Mouse (Mus musculus): ENCODE measurements at regions not wholly inside any gene's neighbourhood (a gene's known extent, or its start where the extent isn't known, plus 50 kb on each side); places are given as distances from the start of the nearest gene placed in this dataset.

- Histone ChIP-seq H3K79me2 (ENCODE audit: control insufficient read depth, insufficient read depth) (no peaks in the 10 kb centered on the region), H3K79me3 (ENCODE audit: low read depth) (no peaks in the 10 kb centered on the region), H3K27me3 (ENCODE audit: control insufficient read depth, insufficient read depth, insufficient read length) (no peaks in the 10 kb centered on the region), H3K4me3 (ENCODE audit: insufficient read depth, poor library complexity, severe bottlenecking) (no peak overlapping the region), H3ac (ENCODE audit: control insufficient read depth, insufficient read length, low read depth) (no peak overlapping the region), H3K36me3 (ENCODE audit: control insufficient read depth, insufficient read depth) (no peaks in the 10 kb centered on the region)
- TF ChIP-seq MYOG (IDR thresholded peaks at IDR 0.05; ENCODE audit: control insufficient read depth, extremely low read depth, insufficient read length) (no peak), FOSL1 (IDR thresholded peaks at IDR 0.05; ENCODE audit: insufficient read depth, low read length, poor library complexity, severe bottlenecking) (no peak), CEBPB (IDR thresholded peaks at IDR 0.05; ENCODE audit: low read depth) (no peak), CTCF (IDR thresholded peaks at IDR 0.05; ENCODE audit: control insufficient read depth, insufficient read depth, insufficient read length) (no peak), USF1 (IDR thresholded peaks at IDR 0.05; ENCODE audit: low read depth) (no peak), MYOD1 (IDR thresholded peaks at IDR 0.05; ENCODE audit: control insufficient read depth, insufficient read length, low read depth) (no peak), MAX (IDR thresholded peaks at IDR 0.05) (no peak)
These were observed 89.0 kb upstream of the Sox11 start for GRCm38 (mm10) chr12:27431338-27431737.

- Histone ChIP-seq H3K27me3 (ENCODE audit: control insufficient read depth, insufficient read depth, insufficient read length) (no peaks in the 10 kb centered on the region), H3K79me3 (ENCODE audit: low read depth) (no peaks in the 10 kb centered on the region), H3K4me3 (ENCODE audit: insufficient read depth, poor library complexity, severe bottlenecking) (no peak overlapping the region), H3K79me2 (ENCODE audit: control insufficient read depth, insufficient read depth) (no peaks in the 10 kb centered on the region), H3ac (ENCODE audit: control insufficient read depth, insufficient read length, low read depth) (no peak overlapping the region), H3K36me3 (ENCODE audit: control insufficient read depth, insufficient read depth) (no peaks in the 10 kb centered on the region)
- TF ChIP-seq MYOG (IDR thresholded peaks at IDR 0.05; ENCODE audit: control insufficient read depth, extremely low read depth, insufficient read length) (no peak), MAX (IDR thresholded peaks at IDR 0.05) (no peak), USF1 (IDR thresholded peaks at IDR 0.05; ENCODE audit: low read depth) (no peak), FOSL1 (IDR thresholded peaks at IDR 0.05; ENCODE audit: insufficient read depth, low read length, poor library complexity, severe bottlenecking) (no peak)
These were observed 75.1 kb upstream of the Sox11 start for GRCm38 (mm10) chr12:27417387-27418009.

GRCm38 (mm10) chr12:27410555-27410954, 68.2 kb upstream of the Sox11 start:
- no peak overlapping the region for H3K4me3 ChIP-seq (ENCODE audit: insufficient read depth, poor library complexity, severe bottlenecking)
- no peaks in the 10 kb centered on the region for H3K79me3 ChIP-seq (ENCODE audit: low read depth)
- no peak overlapping the region for H3ac ChIP-seq (ENCODE audit: control insufficient read depth, insufficient read length, low read depth)
- no peaks in the 10 kb centered on the region for H3K36me3 ChIP-seq (ENCODE audit: control insufficient read depth, insufficient read depth)
- H3K27me3 ChIP-seq (ENCODE audit: control insufficient read depth, insufficient read depth, insufficient read length), result no peaks in the 10 kb centered on the region
- no peak for TF ChIP-seq MAX (IDR thresholded peaks at IDR 0.05)
- TF ChIP-seq USF1 (IDR thresholded peaks at IDR 0.05; ENCODE audit: low read depth), result no peak
- no peak for TF ChIP-seq CTCF (IDR thresholded peaks at IDR 0.05; ENCODE audit: control insufficient read depth, insufficient read depth, insufficient read length)
- TF ChIP-seq FOSL1 (IDR thresholded peaks at IDR 0.05; ENCODE audit: insufficient read depth, low read length, poor library complexity, severe bottlenecking), result no peak
- TF ChIP-seq MYOD1 (IDR thresholded peaks at IDR 0.05; ENCODE audit: control insufficient read depth, insufficient read length, low read depth), result no peak
- no peaks in the 10 kb centered on the region for H3K79me2 ChIP-seq (ENCODE audit: control insufficient read depth, insufficient read depth)

- Histone ChIP-seq H3K4me3 (ENCODE audit: insufficient read depth, poor library complexity, severe bottlenecking) (no peak overlapping the region), H3K36me3 (ENCODE audit: control insufficient read depth, insufficient read depth) (no peaks in the 10 kb centered on the region), H3K27me3 (ENCODE audit: control insufficient read depth, insufficient read depth, insufficient read length) (no peaks in the 10 kb centered on the region), H3K79me2 (ENCODE audit: control insufficient read depth, insufficient read depth) (no peaks in the 10 kb centered on the region), H3K79me3 (ENCODE audit: low read depth) (no peaks in the 10 kb centered on the region), H3ac (ENCODE audit: control insufficient read depth, insufficient read length, low read depth) (no peak overlapping the region)
- TF ChIP-seq MAX (IDR thresholded peaks at IDR 0.05) (no peak), USF1 (IDR thresholded peaks at IDR 0.05; ENCODE audit: low read depth) (no peak), CTCF (IDR thresholded peaks at IDR 0.05; ENCODE audit: control insufficient read depth, insufficient read depth, insufficient read length) (no peak)
These were observed 66.1 kb upstream of the Sox11 start for GRCm38 (mm10) chr12:27408440-27408839.

- Histone ChIP-seq H3K36me3 (ENCODE audit: control insufficient read depth, insufficient read depth) (no peaks in the 10 kb centered on the region), H3K27me3 (ENCODE audit: control insufficient read depth, insufficient read depth, insufficient read length) (no peaks in the 10 kb centered on the region), H3ac (ENCODE audit: control insufficient read depth, insufficient read length, low read depth) (no peak overlapping the region), H3K79me2 (ENCODE audit: control insufficient read depth, insufficient read depth) (no peaks in the 10 kb centered on the region), H3K4me3 (ENCODE audit: insufficient read depth, poor library complexity, severe bottlenecking) (no peak overlapping the region), H3K79me3 (ENCODE audit: low read depth) (no peaks in the 10 kb centered on the region)
- no peak for TF ChIP-seq FOSL1 (IDR thresholded peaks at IDR 0.05; ENCODE audit: insufficient read depth, low read length, poor library complexity, severe bottlenecking)
These were observed 57.0 kb upstream of the Sox11 start for GRCm38 (mm10) chr12:27399392-27399791.
